Comparison of ENCODE assay signal across 18 mouse cellular contexts in genomic region chrX:53088663-53089292, GRCm38 (mm10).
A peak's percentile ranks its signal among the peaks of the same experiment; 100 is the strongest.
DNase-seq lines count a peak whose midpoint lies in the region; ATAC-seq and TF ChIP-seq lines count a peak whose summit lies in the region.
"Had no signal": no experiment of that assay in that cellular context is flagged by ENCODE, and none has a peak within 500 bp of the region (broad histone marks: within the 10 kb centered on the region; RNA-seq: fewer than 3 reads in every experiment).

No protein-coding gene starts in this region.

- TF ChIP-seq POLR2A in MEL (IDR thresholded peaks at IDR 0.05; ENCODE audit: control insufficient read depth in 1 of 2, insufficient read depth in 1 of 2, low read depth in 1 of 2, low read length in 2 of 2, poor library complexity in 1 of 2): no peak

- H3K4me1 ChIP-seq in MEL (ENCODE audit: control insufficient read depth in 1 of 2, insufficient read depth in 2 of 2, low read length in 2 of 2): peaks cover 0 to 7% of the 10 kb centered on the region in 2 experiments; a peak in 2 of 4 replicates
- peaks cover 21% of the 10 kb centered on the region; the same call in 1 of the 2 replicates for H3K4me1 ChIP-seq in limb, embryonic 10.5 days
- H3K4me1 ChIP-seq in liver, embryonic 15.5 days (replicated peaks): peaks cover 20% of the 10 kb centered on the region
- H3K4me1 ChIP-seq: embryonic facial prominence, embryonic 12.5 days; midbrain, embryonic 10.5 days; stomach, embryonic 15.5 days had no signal

- no peaks in the 10 kb centered on the region for H3K79me2 ChIP-seq in MEL (ENCODE audit: control insufficient read depth, insufficient read depth, low read length, poor library complexity)

- peaks cover 0 to 7% of the 10 kb centered on the region in 2 experiments; a peak in 2 of 4 replicates for H3K36me3 ChIP-seq in MEL (ENCODE audit: control insufficient read depth in 1 of 2, insufficient read depth in 2 of 2, low read length in 2 of 2)
- H3K36me3 ChIP-seq in limb, embryonic 10.5 days: no peaks in the 10 kb centered on the region
- H3K36me3 ChIP-seq in liver, embryonic 15.5 days (replicated peaks): no peaks in the 10 kb centered on the region
- H3K36me3 ChIP-seq: embryonic facial prominence, embryonic 12.5 days; midbrain, embryonic 10.5 days; stomach, embryonic 15.5 days had no signal

- 57% methylated on average over 5 of the region's 5 CpGs for WGBS in limb, embryonic 10.5 days
- 56% methylated on average over 5 of the region's 5 CpGs for WGBS in liver, embryonic 15.5 days (ENCODE audit: insufficient replicate concordance)

- H3K4me2 ChIP-seq in liver, embryonic 15.5 days: peak overlapping the region; percentile 40
- H3K4me2 ChIP-seq: embryonic facial prominence, embryonic 12.5 days; lung, embryonic 14.5 days; stomach, embryonic 15.5 days had no signal

- peak; percentile 83 for ATAC-seq in liver, embryonic 15.5 days (ENCODE audit: insufficient read depth)
- ATAC-seq: forebrain, postnatal 0 days; inflammation-experienced regulatory T-cells, adult 6 months had no signal

- peak; percentile 44 to 92; a peak in 3 of 4 replicates for TF ChIP-seq EP300 in MEL (IDR thresholded peaks at IDR 0.05; ENCODE audit: low read depth in 1 of 2, low read length in 2 of 2)

- no peak for TF ChIP-seq CTCF in MEL (IDR thresholded peaks at IDR 0.05 in 2 of 3, conservative IDR thresholded peaks at IDR 0.05 in 1 of 3; ENCODE audit: control insufficient read depth in 1 of 3, insufficient read depth in 1 of 3, low read depth in 2 of 3, low read length in 3 of 3, poor library complexity in 1 of 3, severe bottlenecking in 1 of 3)

- H3K27ac ChIP-seq in MEL (ENCODE audit: control insufficient read depth, low read depth, low read length): peak overlapping the region; percentile 60
- H3K27ac ChIP-seq in limb, embryonic 10.5 days: peak overlapping the region; percentile 46; the same call in 1 of the 2 replicates
- peak overlapping the region; percentile 71 for H3K27ac ChIP-seq in liver, embryonic 15.5 days (replicated peaks)
- H3K27ac ChIP-seq: embryonic facial prominence, embryonic 12.5 days; midbrain, embryonic 10.5 days; stomach, embryonic 15.5 days had no signal

- TF ChIP-seq RAD21 in MEL (IDR thresholded peaks at IDR 0.05; ENCODE audit: low read depth, low read length): no peak

- no peaks in the 10 kb centered on the region for H3K27me3 ChIP-seq in MEL (ENCODE audit: control insufficient read depth in 1 of 2, insufficient read depth in 2 of 2, low read length in 2 of 2)
- H3K27me3 ChIP-seq in limb, embryonic 10.5 days (ENCODE audit: low read depth, poor library complexity, severe bottlenecking): peaks cover 37% of the 10 kb centered on the region
- H3K27me3 ChIP-seq in liver, embryonic 15.5 days: no peaks in the 10 kb centered on the region
- H3K27me3 ChIP-seq: CH12.LX; embryonic facial prominence, embryonic 12.5 days; stomach, embryonic 15.5 days had no signal

- no peaks in the 10 kb centered on the region for H3K9me3 ChIP-seq in MEL (replicated peaks; ENCODE audit: insufficient read depth, low read length)
- no peaks in the 10 kb centered on the region for H3K9me3 ChIP-seq in limb, embryonic 10.5 days (replicated peaks)
- H3K9me3 ChIP-seq in liver, embryonic 15.5 days (replicated peaks): no peaks in the 10 kb centered on the region
- H3K9me3 ChIP-seq: embryonic facial prominence, embryonic 12.5 days; midbrain, embryonic 10.5 days; stomach, embryonic 15.5 days had no signal

- peak; percentile 70 for DNase-seq in MEL (ENCODE audit: low read depth, low spot score)
- peak; percentile 65 for DNase-seq in c-Kit-negative CD71-positive TER-119-positive erythroid progenitor cells, embryonic 14.5 days (ENCODE audit: low read depth, low spot score)
- peak; percentile 31 for DNase-seq in limb, embryonic 10.5 days (ENCODE audit: low spot score)
- DNase-seq in lung, postnatal 36 days: no peak
- DNase-seq in frontal cortex, adult 2 months (ENCODE audit: extremely low spot score in 1 of 2, low spot score in 1 of 2): no peak
- DNase-seq in left cerebral cortex, adult 8-10 months (ENCODE audit: low spot score in 2 of 2): no peak
- DNase-seq: cerebellum, adult 2 months; forebrain, postnatal 0 days; kidney, postnatal 10 days; layer of hippocampus, postnatal 36 days; lung, embryonic 14.5 days; right cerebral cortex, postnatal 4 days had no signal

- no peak overlapping the region for H3K9ac ChIP-seq in MEL (ENCODE audit: control insufficient read depth, low read depth, low read length, poor library complexity, severe bottlenecking)
- no peak overlapping the region for H3K9ac ChIP-seq in liver, embryonic 15.5 days
- H3K9ac ChIP-seq: embryonic facial prominence, embryonic 12.5 days; forebrain, postnatal 0 days; lung, embryonic 14.5 days; stomach, embryonic 15.5 days had no signal

- H3K4me3 ChIP-seq in MEL (ENCODE audit: control insufficient read depth in 1 of 2, insufficient read depth in 1 of 2, low read depth in 2 of 2, low read length in 2 of 2): no peak overlapping the region
- no peak overlapping the region for H3K4me3 ChIP-seq in limb, embryonic 10.5 days
- no peak overlapping the region for H3K4me3 ChIP-seq in liver, embryonic 15.5 days (replicated peaks)
- H3K4me3 ChIP-seq: embryonic facial prominence, embryonic 12.5 days; midbrain, embryonic 10.5 days; stomach, embryonic 15.5 days had no signal

TF ChIP-seq in MEL, 35 proteins besides CTCF, POLR2A, EP300 and RAD21:
- TF ChIP-seq BHLHE40 (IDR thresholded peaks at IDR 0.05; ENCODE audit: borderline replicate concordance, low read depth, low read length) (no peak), MAFK (IDR thresholded peaks at IDR 0.05; ENCODE audit: borderline replicate concordance, low read depth, low read length) (no peak), SIN3A (IDR thresholded peaks at IDR 0.05; ENCODE audit: low read length) (no peak), MEF2A (IDR thresholded peaks at IDR 0.05; ENCODE audit: extremely low read depth, insufficient replicate concordance, low read depth, low read length, poor library complexity, severe bottlenecking) (no peak), POLR2AphosphoS2 (IDR thresholded peaks at IDR 0.05; ENCODE audit: low read length) (no peak), MAZ (IDR thresholded peaks at IDR 0.05; ENCODE audit: low read depth, low read length) (no peak), GATA1 (IDR thresholded peaks at IDR 0.05; ENCODE audit: low read depth, low read length) (peak; percentile 50; the same call in 1 of the 2 replicates), GABPA (IDR thresholded peaks at IDR 0.05; ENCODE audit: low read depth, low read length) (no peak), SMC3 (IDR thresholded peaks at IDR 0.05; ENCODE audit: low read depth, low read length) (no peak), MYC (IDR thresholded peaks at IDR 0.05; ENCODE audit: low read depth, low read length) (0 out of 2 replicates have a peak, but pooled peaks have one; percentile 29), TBP (IDR thresholded peaks at IDR 0.05; ENCODE audit: low read depth, low read length) (no peak), ZMIZ1 (IDR thresholded peaks at IDR 0.05; ENCODE audit: low read depth, low read length) (no peak), NRF1 (IDR thresholded peaks at IDR 0.05; ENCODE audit: insufficient read depth, low read depth, low read length, poor library complexity, severe bottlenecking) (no peak), ETS1 (IDR thresholded peaks at IDR 0.05; ENCODE audit: low read depth, low read length) (peak; percentile 61), TAL1 (IDR thresholded peaks at IDR 0.05; ENCODE audit: low read length) (peak; percentile 42), TCF12 (IDR thresholded peaks at IDR 0.05; ENCODE audit: low read depth, low read length) (peak; percentile 48; the same call in 1 of the 2 replicates), MYB (IDR thresholded peaks at IDR 0.05; ENCODE audit: low read depth, low read length) (peak; percentile 69), ZNF384 (IDR thresholded peaks at IDR 0.05; ENCODE audit: low read depth, low read length) (no peak), USF1 (IDR thresholded peaks at IDR 0.05; ENCODE audit: low read depth, low read length) (no peak)

Comparison
In these comparisons a context has a peak if more than half of its experiments do, and no peak if none do; other contexts are left out.
1. DNase-seq: peak in MEL (single experiment), c-Kit-negative CD71-positive TER-119-positive erythroid progenitor cells, embryonic 14.5 days (single experiment) and limb, embryonic 10.5 days (single experiment); none in lung, postnatal 36 days (single experiment), frontal cortex, adult 2 months (0 of 2) and left cerebral cortex, adult 8-10 months (0 of 2).
2. Peak in every context shown above with its lines, with median percentiles within 50 percentile points of each other: H3K27ac ChIP-seq.